Mouse (Mus musculus) adrenal gland, postnatal 10 days (tissue): ENCODE data around the gene Jakmip3. TPM values are rescaled to one million over a fixed set of nuclear protein-coding genes. Genes with fewer than 3 reads are reported as not detected.
A peak's percentile ranks its signal among the peaks of the same experiment; 100 is the strongest.

ENCODE experiments used
- DNase-seq: peaks from one replicate; pipeline ENCODE4 v3.0.0; 2021; ENCODE audit warnings: mixed read lengths
- total RNA-seq, 2 experiments: library from RNA; stranded (reverse); gene quantifications; 2 replicates each; pipeline ENCODE4 v1.2.3; 2021

Jakmip3 gene
- total RNA-seq, 2 experiments from 2014 or later = 2.1 to 3.5 TPM

GRCm38 (mm10) chr7:139096399-139096798 is 155.9 kb downstream of the Jakmip3 start:
- no peak for DNase-seq

GRCm38 (mm10) chr7:139100531-139101095 is 160.1 kb downstream of the Jakmip3 start:
- DNase-seq = no peak

GRCm38 (mm10) chr7:139101286-139101804 is 160.8 kb downstream of the Jakmip3 start:
- DNase-seq = no peak

GRCm38 (mm10) chr7:139101826-139102225 is 161.3 kb downstream of the Jakmip3 start:
- DNase-seq = no peak

GRCm38 (mm10) chr7:139103960-139104381 is 163.4 kb downstream of the Jakmip3 start:
- peak; percentile 25 for DNase-seq

GRCm38 (mm10) chr7:139105076-139105475 is 164.5 kb downstream of the Jakmip3 start:
- no peak for DNase-seq

GRCm38 (mm10) chr7:139105705-139106104 is 165.2 kb downstream of the Jakmip3 start:
- no peak for DNase-seq

- peak; percentile 47 for DNase-seq
Measured at GRCm38 (mm10) chr7:139107908-139108650, 167.5 kb downstream of the Jakmip3 start.

- peak; percentile 92 for DNase-seq
Measured at GRCm38 (mm10) chr7:139119152-139119774, 178.7 kb downstream of the Jakmip3 start.

GRCm38 (mm10) chr7:139119775-139120153 is 179.2 kb downstream of the Jakmip3 start:
- DNase-seq = no peak

- no peak for DNase-seq
Measured at GRCm38 (mm10) chr7:139125881-139126280, 185.4 kb downstream of the Jakmip3 start.

- no peak for DNase-seq
Measured at GRCm38 (mm10) chr7:139126549-139126948, 186.0 kb downstream of the Jakmip3 start.

GRCm38 (mm10) chr7:139128994-139129393 is 188.5 kb downstream of the Jakmip3 start:
- DNase-seq = no peak

- no peak for DNase-seq
Measured at GRCm38 (mm10) chr7:139130361-139130760, 189.8 kb downstream of the Jakmip3 start.

- no peak for DNase-seq
Measured at GRCm38 (mm10) chr7:139131538-139131937, 191.0 kb downstream of the Jakmip3 start.

- DNase-seq = peak; percentile 82
Measured at GRCm38 (mm10) chr7:139133446-139133845, 192.9 kb downstream of the Jakmip3 start.

Other genes with a start within 250 kb of the Jakmip3 start
- gene Ppp2r2d, start 94.7 kb upstream of the Jakmip3 start, total RNA-seq = 10 to 100 TPM; 66.5 to 68.9 TPM
- 10 to 100 TPM; 21.5 to 30.5 TPM for gene Mapk1ip1, start 94.5 kb upstream of the Jakmip3 start, total RNA-seq
- gene Bnip3, start 31.2 kb upstream of the Jakmip3 start, total RNA-seq = 100 to 1,000 TPM; 167 to 263 TPM
- 1 to 10 TPM; 3.3 to 6.3 TPM for gene Dpysl4, start 145.3 kb downstream of the Jakmip3 start, total RNA-seq